Mouse (Mus musculus) lung, embryonic 14.5 days (tissue): Measurements from ENCODE around the gene Fgfr2. TPM values are rescaled to one million over a fixed set of nuclear protein-coding genes. Genes with fewer than 3 reads are reported as not detected.
A peak's percentile ranks its signal among the peaks of the same experiment; 100 is the strongest.

Experiments used
- ATAC-seq: fragments of 200-750 bp; cut with Nextera tagmentation; 2 replicates; pipeline ENCODE4 v1.8.0; 2017; ENCODE audit warnings: mild to moderate bottlenecking, moderate TSS enrichment, moderate library complexity; ENCODE audit not compliant: insufficient read depth
- DNase-seq: peaks from one replicate; pipeline ENCODE4 v3.0.0-alpha.2; 2015
- H3K27ac ChIP-seq: fragments of 300-500 bp; sonication (generic); 2 replicates; pipeline ENCODE4 v1.5.1; 2014; ENCODE audit warnings: low read depth, mild to moderate bottlenecking, moderate library complexity
- H3K27me3 ChIP-seq: fragments of 300-500 bp; sonication (generic); 2 replicates; pipeline ENCODE4 v1.6.1; 2014; ENCODE audit warnings: low read length, control low read depth; ENCODE audit not compliant: insufficient read depth
- H3K36me3 ChIP-seq: fragments of 300-500 bp; sonication (generic); 2 replicates; pipeline ENCODE4 v1.6.1; 2014; ENCODE audit warnings: control low read depth; ENCODE audit not compliant: insufficient read depth
- H3K4me1 ChIP-seq: fragments of 300-500 bp; sonication (generic); 2 replicates; pipeline ENCODE4 v1.6.1; 2014; ENCODE audit warnings: antibody characterized with exemption, control low read depth; ENCODE audit not compliant: insufficient read depth
- H3K4me2 ChIP-seq: fragments of 300-500 bp; sonication (generic); 2 replicates; pipeline ENCODE4 v1.6.1; 2014; ENCODE audit warnings: mild to moderate bottlenecking
- H3K4me3 ChIP-seq: fragments of 300-500 bp; sonication (generic); 2 replicates; pipeline ENCODE4 v1.5.1; 2014; ENCODE audit warnings: low read depth, low read length
- H3K9ac ChIP-seq: fragments of 300-500 bp; sonication (generic); 2 replicates; pipeline ENCODE4 v1.6.1; 2014
- H3K9me3 ChIP-seq: fragments of 300-500 bp; sonication (generic); 2 replicates; pipeline ENCODE4 v1.6.1; 2016; ENCODE audit warnings: low read depth, low read length, control low read depth
- CTCF ChIP-seq: IDR thresholded peaks from 2 replicates; pipeline ENCODE4 v1.5.1; 2016; ENCODE audit warnings: antibody characterized with exemption, low read depth
- WGBS: fragments of 180-500 bp; shearing (Covaris S2); extraction: QIAGEN DNeasy Blood & Tissue Kit; methylation state at CpG from one replicate; pipeline ENCODE4 v1.1.7; 2014; 5-methylcytosine and 5-hydroxymethylcytosine counted together
- polyA plus RNA-seq: library from polyadenylated mRNA; unstranded; fragments of >200 nt; fragmentation: Nextera tagmentation; extraction: Ambion mirVana; gene quantifications from 2 replicates; pipeline ENCODE4 v1.2.1, GENCODE M21; 2014

Gene Fgfr2
- polyA plus RNA-seq, 1 experiment from 2014 or later, result 179 TPM

GRCm38 (mm10) chr7:131861157-131861556 is 1262.0 kb downstream of the Fgfr2 start:
- TF ChIP-seq CTCF, result peak; percentile 48
- Histone ChIP-seq H3K36me3 (no peaks in the 10 kb centered on the region), H3K9me3 (no peaks in the 10 kb centered on the region), H3K9ac (no peak overlapping the region), H3K27me3 (no peaks in the 10 kb centered on the region), H3K27ac (no peak overlapping the region), H3K4me1 (no peaks in the 10 kb centered on the region), H3K4me3 (no peak overlapping the region), H3K4me2 (no peak overlapping the region)
- ATAC-seq (no peak), DNase-seq (no peak)

GRCm38 (mm10) chr7:131855641-131856040 is 1267.5 kb downstream of the Fgfr2 start:
- WGBS, result 87% methylated on average over 2 of the region's 2 CpGs
- no peak for TF ChIP-seq CTCF

GRCm38 (mm10) chr7:131850579-131850978 is 1272.6 kb downstream of the Fgfr2 start:
- H3K9me3 ChIP-seq, result no peaks in the 10 kb centered on the region
- no peaks in the 10 kb centered on the region for H3K4me1 ChIP-seq
- DNase-seq, result no peak
- no peaks in the 10 kb centered on the region for H3K27me3 ChIP-seq
- 19% methylated on average over 4 of the region's 4 CpGs for WGBS
- no peak overlapping the region for H3K27ac ChIP-seq
- TF ChIP-seq CTCF, result no peak
- H3K9ac ChIP-seq, result no peak overlapping the region
- no peak overlapping the region for H3K4me2 ChIP-seq
- no peaks in the 10 kb centered on the region for H3K36me3 ChIP-seq
- no peak for ATAC-seq
- no peak overlapping the region for H3K4me3 ChIP-seq

More at GRCm38 (mm10) chr7:131855641-131856040, 1267.5 kb downstream of the Fgfr2 start:
- no peaks in the 10 kb centered on the region for H3K36me3 ChIP-seq
- H3K4me3 ChIP-seq, result no peak overlapping the region
- ATAC-seq, result no peak
- H3K9me3 ChIP-seq, result no peaks in the 10 kb centered on the region
- no peaks in the 10 kb centered on the region for H3K4me1 ChIP-seq
- no peak for DNase-seq
- H3K27me3 ChIP-seq, result no peaks in the 10 kb centered on the region
- H3K9ac ChIP-seq, result no peak overlapping the region
- no peak overlapping the region for H3K4me2 ChIP-seq
- H3K27ac ChIP-seq, result no peak overlapping the region

DNA sequence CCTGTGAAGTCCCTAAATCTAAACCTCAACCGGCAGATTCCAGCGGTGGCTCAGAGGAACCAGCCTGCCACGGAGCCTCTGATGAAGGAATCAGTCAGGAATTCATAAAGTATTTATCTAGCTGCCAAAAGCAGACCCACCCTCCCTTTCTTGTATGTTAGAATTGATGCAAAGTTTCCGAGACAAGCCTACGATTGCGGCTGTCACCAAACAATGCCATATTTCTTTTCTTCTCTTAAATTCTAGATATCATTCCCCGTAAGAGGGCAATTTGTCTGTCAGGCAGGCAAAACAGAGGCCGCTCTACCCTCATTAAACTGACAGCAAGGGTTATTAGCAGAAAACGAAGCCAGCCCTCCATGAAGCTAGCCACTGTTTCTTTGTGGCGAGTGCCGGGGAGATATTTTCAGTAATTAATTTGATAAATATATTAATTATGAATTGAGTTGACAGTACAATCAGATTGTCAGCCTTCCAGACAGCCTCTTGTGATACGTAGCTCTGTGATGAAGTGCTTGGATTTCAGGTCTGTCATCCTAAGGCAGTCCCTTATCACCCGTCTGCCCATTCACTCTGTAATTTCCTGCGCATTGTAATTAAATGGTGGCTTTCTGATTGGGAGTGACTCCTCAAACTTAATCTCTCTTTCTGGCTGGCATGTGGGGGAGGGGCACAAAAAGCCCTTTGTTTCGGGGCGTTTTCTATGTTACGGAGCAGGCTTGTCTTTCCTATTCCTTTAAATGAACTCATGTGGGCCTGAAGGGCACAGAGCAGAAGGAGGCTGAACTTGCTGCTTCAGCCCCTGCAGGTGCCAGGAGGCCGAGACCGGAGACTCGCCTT is 1276.9 kb downstream of the Fgfr2 start:
- no peak overlapping the region for H3K4me2 ChIP-seq
- 29% methylated on average over 20 of the region's 20 CpGs for WGBS
- TF ChIP-seq CTCF, result no peak
- no peaks in the 10 kb centered on the region for H3K36me3 ChIP-seq
- no peaks in the 10 kb centered on the region for H3K27me3 ChIP-seq
- H3K9me3 ChIP-seq, result no peaks in the 10 kb centered on the region
- no peak overlapping the region for H3K27ac ChIP-seq
- no peaks in the 10 kb centered on the region for H3K4me1 ChIP-seq
- no peak overlapping the region for H3K9ac ChIP-seq
- ATAC-seq (no peak), DNase-seq (peak; percentile 36)
- H3K4me3 ChIP-seq, result no peak overlapping the region

- H3K27ac ChIP-seq, result no peak overlapping the region
- no peak overlapping the region for H3K9ac ChIP-seq
- WGBS, result 65% methylated on average over 1 of the region's 1 CpGs
- ATAC-seq (no peak), DNase-seq (no peak)
- H3K9me3 ChIP-seq, result no peaks in the 10 kb centered on the region
- H3K27me3 ChIP-seq, result no peaks in the 10 kb centered on the region
- no peak overlapping the region for H3K4me2 ChIP-seq
- H3K4me1 ChIP-seq, result no peaks in the 10 kb centered on the region
- H3K4me3 ChIP-seq, result no peak overlapping the region
- H3K36me3 ChIP-seq, result no peaks in the 10 kb centered on the region
- no peak for TF ChIP-seq CTCF
Observed at GRCm38 (mm10) chr7:131830261-131830660, 1292.9 kb downstream of the Fgfr2 start.

DNA sequence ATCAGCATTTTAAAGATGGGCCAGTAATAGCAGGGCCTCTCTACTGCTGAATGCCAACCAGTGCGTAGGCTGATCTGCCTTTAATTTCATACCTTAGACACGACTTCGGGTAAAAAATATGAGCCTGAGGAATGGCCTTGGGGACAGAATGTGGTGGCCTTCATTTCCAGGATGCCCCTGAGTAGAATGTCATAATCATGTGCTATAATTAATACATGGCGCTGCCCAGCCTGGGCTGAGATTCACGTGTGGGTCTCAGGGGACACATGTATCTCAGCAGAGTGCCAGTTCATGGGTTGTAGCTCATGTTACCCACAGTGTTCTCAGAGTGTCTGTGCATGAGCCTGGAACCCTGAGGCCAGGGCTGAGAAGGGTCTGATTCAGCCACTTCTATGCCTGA is 1296.3 kb downstream of the Fgfr2 start:
- Histone ChIP-seq H3K4me2 (no peak overlapping the region), H3K27me3 (no peaks in the 10 kb centered on the region), H3K36me3 (no peaks in the 10 kb centered on the region), H3K27ac (no peak overlapping the region), H3K4me3 (no peak overlapping the region), H3K9me3 (no peaks in the 10 kb centered on the region), H3K4me1 (no peaks in the 10 kb centered on the region), H3K9ac (no peak overlapping the region)
- no peak for DNase-seq
- 81% methylated on average over 5 of the region's 5 CpGs for WGBS
- TF ChIP-seq CTCF, result no peak
- ATAC-seq, result no peak

GRCm38 (mm10) chr7:131817976-131818375 is 1305.2 kb downstream of the Fgfr2 start:
- no peak overlapping the region for H3K9ac ChIP-seq

More at GRCm38 (mm10) chr7:131817976-131818375, 1305.2 kb downstream of the Fgfr2 start:
- Histone ChIP-seq H3K4me2 (no peak overlapping the region), H3K4me1 (no peaks in the 10 kb centered on the region), H3K9me3 (no peaks in the 10 kb centered on the region), H3K27ac (no peak overlapping the region), H3K27me3 (no peaks in the 10 kb centered on the region), H3K36me3 (no peaks in the 10 kb centered on the region), H3K4me3 (no peak overlapping the region)
- ATAC-seq (no peak), DNase-seq (no peak)
- TF ChIP-seq CTCF, result no peak
- WGBS, result 78% methylated on average over 6 of the region's 6 CpGs
